Mouse (Mus musculus): ENCODE results near the gene Gm16253.

Gm16253 gene

DNA sequence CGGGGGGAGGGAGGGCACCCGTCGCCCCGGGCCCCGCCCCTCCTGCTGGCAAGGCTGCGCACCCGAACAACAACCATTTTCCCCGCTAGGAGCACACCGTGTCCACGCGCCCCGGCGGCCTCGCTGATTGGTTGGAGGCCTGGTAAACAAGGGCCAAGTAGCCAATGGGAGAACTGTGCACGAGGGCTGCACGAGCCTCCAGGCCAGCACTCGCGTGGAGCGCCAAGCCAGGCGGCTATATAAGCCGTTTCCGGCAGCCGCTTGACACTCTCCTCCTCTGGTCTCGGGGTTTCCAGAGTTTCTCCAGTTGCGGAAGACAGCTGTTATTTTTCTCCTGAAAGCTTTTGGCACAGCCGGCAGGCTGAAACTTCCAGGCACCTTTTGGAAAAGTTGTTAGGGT lies 19.1 kb upstream of the Gm16253 start, which contains the start of gene Txnip:
Gene Txnip, plus strand, starts transcription at position 264 of the 400 bp plus-strand sequence.
- peak; percentile 89 for DNase-seq (ENCODE audit: low spot score)

DNA sequence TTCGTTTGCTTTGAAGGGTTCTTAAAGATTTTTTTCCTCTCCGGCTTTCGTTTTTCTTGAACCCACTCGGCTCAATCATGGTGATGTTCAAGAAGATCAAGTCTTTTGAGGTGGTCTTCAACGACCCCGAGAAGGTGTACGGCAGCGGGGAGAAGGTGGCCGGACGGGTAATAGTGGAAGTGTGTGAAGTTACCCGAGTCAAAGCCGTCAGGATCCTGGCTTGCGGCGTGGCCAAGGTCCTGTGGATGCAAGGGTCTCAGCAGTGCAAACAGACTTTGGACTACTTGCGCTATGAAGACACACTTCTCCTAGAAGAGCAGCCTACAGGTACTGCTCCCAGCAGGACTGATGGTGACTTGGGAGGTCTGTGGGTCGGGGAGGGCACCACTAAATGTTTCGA lies 18.6 kb upstream of the Gm16253 start:
- DNase-seq (ENCODE audit: low spot score): no peak

DNA sequence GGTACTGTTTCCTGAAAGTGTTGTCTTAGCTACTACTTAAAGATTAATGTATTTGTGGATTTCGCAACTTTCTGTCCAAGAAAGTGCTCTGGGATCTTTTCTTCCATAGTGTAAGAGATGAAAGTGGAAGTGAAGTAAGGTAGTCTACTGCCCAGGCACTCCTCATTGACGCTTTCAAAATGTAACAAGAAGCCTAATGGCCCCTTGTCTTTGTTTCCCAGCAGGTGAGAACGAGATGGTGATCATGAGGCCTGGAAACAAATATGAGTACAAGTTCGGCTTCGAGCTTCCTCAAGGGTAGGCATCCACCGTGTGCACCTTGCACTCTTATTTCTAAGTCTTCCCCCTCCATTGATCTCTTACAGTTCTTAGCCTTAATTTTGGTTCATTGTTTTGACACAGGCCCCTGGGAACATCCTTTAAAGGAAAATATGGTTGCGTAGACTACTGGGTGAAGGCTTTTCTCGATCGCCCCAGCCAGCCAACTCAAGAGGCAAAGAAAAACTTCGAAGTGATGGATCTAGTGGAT lies 18.1 kb upstream of the Gm16253 start:
- DNase-seq (ENCODE audit: low spot score): no peak

DNA sequence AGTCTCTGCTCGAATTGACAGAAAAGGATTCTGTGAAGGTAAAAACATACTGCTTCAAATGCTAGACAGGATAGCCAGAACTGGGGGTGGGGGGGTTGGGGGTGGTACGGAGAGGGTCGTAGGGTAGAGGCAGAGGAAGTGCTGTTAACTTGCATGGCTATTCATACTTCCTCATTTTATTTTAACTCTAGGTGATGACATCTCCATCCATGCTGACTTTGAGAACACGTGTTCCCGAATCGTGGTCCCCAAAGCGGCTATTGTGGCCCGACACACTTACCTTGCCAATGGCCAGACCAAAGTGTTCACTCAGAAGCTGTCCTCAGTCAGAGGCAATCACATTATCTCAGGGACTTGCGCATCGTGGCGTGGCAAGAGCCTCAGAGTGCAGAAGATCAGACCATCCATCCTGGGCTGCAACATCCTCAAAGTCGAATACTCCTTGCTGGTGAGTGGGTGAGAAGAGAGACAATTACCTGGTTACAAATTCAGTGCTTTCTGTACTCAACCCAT lies 17.3 kb upstream of the Gm16253 start:
- no peak for DNase-seq (ENCODE audit: low spot score)

DNA sequence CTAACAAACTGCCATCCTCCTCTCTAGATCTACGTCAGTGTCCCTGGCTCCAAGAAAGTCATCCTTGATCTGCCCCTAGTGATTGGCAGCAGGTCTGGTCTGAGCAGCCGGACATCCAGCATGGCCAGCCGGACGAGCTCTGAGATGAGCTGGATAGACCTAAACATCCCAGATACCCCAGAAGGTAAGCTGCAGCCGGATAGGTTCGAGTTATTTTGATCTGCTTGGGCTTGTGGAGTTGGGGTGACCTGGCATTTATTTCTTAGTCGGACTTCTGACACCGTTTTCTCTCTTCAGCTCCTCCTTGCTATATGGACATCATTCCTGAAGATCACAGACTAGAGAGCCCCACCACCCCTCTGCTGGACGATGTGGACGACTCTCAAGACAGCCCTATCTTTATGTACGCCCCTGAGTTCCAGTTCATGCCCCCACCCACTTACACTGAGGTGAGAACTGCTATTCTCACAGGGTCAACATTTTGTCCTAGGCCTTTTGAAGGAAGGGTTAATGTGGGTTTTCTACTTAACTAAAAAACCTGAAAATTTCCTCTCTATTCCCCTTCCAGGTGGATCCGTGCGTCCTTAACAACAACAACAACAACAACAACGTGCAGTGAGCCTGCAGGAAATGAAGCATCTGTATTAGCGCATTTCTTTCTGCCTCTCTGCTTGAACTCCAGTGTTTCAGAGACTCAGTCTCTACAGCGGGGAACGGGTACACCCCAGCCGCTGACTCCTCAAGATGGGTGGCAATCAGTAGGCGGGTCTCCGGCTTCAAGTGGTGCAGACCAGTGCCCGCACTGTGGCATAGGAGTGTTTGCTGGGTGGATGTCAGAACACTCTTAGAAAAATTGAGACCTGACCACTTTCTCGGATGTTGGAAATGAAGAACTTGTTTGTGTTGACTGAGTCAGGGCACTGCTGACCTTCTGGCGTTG lies 16.6 kb upstream of the Gm16253 start:
- DNase-seq (ENCODE audit: low spot score): no peak

DNA sequence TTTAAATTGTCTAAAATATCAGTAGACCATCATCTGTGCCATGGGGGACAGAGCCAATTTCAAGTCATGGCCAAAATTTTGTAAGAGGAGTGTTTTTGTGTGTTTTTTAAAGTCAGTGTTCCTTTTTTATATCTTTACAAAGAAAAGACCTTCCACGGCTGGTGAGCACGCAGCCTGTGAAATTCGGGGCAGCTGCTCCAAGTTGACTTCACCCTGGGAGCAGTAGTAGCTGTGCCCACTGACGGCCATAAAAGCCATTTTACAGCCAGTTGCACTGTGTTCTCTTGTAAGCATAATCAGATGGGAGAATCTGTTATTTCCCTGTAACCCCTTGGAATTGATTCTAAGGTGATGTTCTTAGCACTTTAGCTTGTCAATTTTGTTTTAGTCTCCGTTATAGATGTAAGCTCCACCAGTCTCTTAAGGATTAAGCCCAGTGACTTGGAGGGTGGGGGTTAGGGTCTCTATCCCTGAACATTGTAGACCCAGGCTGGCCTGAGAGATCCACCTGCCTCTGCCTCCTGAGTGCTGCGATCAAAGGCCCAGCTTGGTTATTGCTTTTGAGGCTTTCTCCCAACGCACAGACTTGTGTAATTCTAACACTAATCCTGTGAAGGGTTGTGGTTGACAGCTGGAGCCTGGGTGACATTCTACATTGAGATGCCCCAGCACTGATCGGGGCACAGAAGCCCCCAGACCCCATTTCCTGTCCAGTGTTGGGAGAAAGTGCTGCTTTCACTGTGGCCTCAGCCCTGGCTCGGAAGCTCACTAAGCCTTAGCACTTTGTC lies 15.7 kb upstream of the Gm16253 start:
- DNase-seq (ENCODE audit: low spot score): no peak

DNA sequence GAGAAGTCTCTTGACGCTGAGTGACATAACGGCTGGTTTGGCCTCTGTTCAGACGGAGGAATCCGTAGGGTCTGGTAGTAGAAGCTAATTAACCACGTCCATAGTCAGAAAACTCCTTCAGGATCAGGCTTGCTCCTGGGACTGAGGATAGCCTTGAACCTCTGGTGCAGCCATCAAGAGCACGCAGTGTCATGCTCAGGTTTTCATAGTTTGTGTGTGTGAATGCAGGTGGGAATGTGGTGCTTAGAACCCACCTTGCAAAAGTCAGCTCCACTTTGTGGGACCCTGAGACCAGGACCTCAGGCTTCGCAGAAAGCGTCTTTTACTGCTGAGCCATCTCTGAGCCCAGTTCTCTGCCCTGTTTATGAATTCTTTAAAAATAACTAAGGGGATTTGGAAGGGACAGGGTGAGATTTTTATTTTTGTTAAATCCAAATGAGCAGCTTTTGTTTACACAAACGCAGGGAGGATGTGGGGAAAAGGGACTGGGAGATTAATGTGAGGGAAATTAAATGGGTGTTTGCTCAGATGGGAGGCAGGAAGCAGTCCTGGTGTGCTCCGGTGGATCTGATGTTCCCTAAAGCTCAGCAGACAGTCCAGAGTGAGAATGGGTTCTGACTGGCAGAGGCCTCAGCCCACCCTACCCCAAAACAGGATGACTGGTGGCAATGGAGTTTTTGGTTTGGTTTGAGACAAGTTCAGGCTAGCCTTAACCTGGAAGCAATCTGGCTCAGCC lies 14.7 kb upstream of the Gm16253 start:
- no peak for DNase-seq (ENCODE audit: low spot score)

DNA sequence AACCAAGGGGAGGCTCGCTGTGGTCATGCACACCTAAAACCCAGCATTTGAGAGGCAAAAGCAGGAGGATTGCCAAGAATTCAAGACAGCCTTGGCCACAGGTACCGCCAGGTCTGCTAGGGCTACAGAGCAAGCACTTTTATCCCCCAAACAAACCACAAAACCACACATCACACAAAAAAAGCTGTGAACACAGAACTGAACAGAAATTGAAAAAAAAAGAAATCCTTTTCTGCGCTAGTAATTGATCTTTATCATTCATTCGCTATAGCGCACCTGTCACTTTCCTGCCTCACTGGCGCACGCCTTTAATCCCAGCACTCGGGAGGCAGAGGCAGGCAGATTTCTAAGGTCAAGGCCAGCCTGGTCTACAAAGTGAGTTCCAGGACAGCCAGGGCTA lies 13.5 kb upstream of the Gm16253 start:
- DNase-seq (ENCODE audit: low spot score): no peak

DNA sequence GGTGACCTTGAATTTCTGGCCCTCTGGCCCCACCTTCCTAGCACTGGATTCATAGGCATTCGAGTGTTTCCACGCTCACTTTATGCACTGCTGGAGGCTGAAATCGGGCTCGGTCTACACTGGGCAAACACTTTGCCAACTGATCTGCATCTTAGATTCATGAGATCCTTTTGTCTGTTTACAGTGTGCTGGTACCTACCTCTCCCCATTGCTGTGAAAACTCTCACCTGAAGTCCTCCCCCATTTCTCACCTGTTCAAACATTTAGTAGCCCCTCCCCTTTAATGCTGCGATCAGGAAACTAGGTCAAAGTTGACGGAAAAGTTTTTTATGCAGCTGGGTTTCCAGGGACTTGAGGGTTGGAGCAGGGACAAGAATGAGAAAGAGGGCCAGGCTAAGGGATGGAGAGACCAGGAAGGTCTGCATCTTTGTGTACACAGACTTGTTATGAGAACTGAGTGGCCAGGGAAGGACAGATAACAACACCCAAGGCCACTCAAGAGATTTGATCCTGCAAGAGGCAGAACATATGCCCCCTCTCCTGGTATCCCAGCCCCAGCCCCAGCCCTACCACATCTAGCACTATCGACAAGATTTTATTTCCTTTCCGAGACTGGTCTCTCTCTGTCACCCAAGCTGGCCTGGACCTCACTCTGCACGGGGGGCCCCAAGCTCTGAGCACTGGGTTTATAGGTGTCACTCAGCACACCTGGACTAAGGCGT lies 12.7 kb upstream of the Gm16253 start:
- DNase-seq (ENCODE audit: low spot score): no peak

DNA sequence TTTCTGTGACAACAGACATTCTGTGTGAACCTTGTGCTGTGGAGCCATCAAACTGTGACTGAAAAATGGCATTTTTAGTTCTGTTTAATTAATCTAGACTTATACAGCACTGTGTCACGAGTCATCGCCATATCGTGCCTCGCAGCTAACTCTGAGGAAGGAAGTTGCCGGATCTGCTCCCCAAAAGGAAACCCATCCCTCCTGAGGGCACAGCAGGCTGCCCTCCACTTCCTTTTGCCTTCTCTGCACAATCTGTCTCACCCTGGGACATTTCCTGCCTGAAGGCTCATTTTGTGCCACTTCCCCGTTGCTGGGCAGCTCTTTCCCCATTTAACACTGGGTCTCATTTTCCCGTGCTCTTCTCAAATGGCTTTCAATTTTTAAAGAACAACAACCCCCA lies 12.2 kb upstream of the Gm16253 start:
- DNase-seq (ENCODE audit: low spot score): no peak

DNA sequence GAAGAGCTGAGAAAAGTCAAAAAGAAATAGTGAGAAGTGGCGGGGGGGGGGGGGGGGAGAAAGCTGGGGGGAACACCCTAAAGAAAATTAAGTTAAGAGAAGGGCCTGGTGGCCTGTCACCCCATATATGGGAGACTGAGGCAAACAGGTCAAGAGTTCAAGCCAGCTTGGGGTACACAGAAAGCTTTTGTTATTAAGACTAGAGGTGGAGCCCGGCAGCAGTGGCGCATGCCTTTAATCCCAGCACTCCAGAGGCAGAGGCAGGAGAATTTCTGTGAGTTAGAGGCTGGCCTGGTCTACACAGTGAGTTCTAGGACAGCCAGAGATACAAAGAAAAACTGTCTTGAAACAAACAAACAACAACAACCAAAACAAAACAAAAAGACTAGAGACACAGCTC lies 11.7 kb upstream of the Gm16253 start:
- DNase-seq (ENCODE audit: low spot score): no peak

DNA sequence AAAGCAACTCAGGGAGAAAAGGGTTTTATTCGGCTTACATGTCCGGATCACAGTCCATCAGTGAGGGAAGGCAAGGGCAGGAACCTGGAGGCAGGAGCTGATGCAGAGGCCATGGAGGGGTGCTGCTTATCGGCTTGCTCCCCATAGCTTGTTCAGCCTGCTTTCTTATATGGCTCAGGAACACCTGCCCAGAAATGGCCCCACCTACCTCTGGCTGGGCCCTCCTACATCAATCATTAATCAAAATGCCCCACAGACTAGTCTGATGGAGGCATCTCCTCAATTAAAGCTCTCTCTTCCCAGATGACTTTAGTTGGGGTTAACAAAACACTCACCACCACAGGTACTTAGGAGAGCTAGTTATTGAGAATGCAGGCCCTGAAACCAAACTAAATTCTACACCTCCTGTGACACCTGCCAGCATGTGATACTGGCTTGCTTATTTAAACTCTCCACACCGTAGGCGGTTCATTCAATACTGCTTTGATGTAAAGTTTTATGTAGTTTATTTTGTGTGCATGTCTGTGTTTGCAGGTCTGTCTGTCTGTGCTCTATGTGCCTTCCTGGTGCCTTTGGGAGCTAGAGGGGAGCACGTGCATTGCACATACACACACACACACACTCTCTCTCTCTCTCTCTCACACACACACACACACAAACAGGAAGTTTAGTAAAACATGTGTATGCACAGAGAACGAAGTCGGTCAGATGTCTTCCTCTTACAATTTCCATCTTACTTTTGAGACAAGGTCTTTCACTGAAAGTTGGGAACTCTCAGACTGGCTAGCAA lies 9.9 kb upstream of the Gm16253 start:
- DNase-seq (ENCODE audit: low spot score): no peak

DNA sequence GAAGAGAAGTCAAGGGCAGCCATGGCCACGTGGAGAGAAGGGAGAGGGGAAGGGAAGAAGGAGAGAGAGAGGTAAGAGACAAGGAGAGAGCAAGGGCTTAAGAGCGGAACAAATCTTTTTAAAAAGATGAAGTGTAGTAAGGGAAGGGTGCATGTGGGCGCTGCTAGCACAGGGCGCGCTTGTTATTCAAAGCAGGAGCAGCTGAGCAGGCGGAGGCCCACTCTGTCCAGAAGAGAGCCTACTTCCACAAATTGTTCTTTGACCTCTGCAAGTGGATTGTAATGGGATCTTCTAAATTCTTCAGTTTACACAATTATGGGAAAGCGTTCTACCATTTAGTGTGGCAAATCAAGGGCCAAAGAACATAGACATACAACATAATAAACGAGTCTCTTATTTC lies 8.2 kb upstream of the Gm16253 start:
- DNase-seq (ENCODE audit: low spot score): no peak

DNA sequence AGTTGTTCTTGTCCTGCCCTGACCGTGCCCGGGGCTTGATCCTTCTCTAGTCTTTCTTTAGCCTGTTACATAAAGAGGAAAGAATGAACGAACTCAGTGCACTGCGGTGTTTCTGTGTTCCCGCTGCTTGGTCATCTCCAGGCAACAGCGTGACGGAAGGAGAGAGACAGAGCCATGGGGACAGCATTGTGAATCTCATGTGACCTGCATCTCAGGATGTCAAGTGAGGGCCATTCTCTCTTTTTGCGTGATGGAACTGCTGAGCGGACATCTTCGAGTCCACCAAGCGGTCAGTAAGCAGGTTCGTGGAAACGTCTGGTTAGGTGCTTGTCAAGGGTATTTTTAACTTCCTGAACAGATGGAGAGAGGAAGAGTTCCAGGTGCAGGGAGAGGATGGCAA lies 7.3 kb upstream of the Gm16253 start:
- no peak for DNase-seq (ENCODE audit: low spot score)

DNA sequence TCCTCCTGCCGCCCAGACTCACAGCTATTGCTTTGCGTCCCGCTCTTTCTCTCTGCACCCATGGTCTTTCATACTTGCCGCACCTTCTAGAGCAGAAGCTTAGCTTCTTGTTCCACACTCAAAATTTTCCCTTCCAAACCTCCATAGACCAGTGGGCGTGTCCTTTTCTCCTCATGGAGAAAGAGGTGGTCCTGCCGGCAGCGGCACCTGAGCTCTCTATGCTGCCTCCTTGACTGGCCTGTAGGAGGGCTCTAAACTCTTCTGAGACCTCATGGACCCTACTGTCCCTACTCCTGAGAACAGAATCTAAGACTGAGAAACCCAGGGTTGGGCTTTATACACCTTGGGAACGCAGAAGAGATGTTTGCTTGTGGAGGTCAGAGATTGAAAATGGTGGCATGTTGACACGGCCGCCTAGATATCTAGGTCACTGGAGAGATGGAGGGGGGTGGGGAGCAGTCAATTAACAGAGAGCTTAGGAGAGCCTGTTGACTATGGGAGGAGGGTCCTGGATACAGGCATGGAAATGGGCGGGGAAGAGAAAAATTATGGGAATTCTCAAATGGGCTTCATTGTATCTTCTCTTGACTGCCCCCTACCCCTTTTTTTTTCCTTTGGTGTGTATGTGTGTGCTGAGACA lies 6.7 kb upstream of the Gm16253 start:
- no peak for DNase-seq (ENCODE audit: low spot score)

DNA sequence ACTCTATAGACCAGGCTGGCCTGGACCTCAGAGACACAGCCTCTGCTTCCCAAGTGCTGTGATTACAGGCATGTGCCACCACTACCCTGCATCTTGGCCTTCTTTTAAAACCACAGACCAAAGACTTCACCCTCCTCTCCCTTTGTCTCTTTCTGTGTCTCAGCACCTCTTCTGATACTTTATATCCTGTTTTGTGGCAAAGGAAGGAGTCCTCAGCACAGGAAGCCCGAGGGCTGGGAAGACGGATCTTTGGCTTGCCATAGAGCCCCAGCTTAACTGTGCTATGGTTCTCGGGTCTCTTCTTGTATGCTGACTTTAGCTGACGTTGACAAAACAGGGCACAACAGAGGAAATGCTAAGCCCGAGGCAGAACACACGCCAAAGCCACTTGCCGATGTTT lies 6.1 kb upstream of the Gm16253 start:
- no peak for DNase-seq (ENCODE audit: low spot score)

DNA sequence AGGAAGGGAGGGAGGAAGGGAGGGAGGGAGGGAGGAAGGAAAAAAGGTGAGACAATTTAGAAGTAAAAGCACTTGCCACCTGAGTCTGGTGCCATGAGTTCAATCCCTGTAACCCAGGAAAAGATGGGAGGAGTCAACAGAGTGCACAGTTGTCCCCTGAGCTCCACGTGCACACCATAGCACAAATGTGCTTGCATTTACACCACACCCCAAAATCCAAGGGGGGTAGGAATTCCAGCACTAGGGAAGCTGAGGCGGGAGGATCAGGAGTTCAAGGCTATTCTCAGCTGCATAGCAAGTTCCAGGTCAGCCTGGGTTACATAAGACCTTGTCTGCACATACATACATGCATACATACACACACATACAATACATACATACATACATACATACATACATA lies 5.4 kb upstream of the Gm16253 start:
- no peak for DNase-seq (ENCODE audit: low spot score)

DNA sequence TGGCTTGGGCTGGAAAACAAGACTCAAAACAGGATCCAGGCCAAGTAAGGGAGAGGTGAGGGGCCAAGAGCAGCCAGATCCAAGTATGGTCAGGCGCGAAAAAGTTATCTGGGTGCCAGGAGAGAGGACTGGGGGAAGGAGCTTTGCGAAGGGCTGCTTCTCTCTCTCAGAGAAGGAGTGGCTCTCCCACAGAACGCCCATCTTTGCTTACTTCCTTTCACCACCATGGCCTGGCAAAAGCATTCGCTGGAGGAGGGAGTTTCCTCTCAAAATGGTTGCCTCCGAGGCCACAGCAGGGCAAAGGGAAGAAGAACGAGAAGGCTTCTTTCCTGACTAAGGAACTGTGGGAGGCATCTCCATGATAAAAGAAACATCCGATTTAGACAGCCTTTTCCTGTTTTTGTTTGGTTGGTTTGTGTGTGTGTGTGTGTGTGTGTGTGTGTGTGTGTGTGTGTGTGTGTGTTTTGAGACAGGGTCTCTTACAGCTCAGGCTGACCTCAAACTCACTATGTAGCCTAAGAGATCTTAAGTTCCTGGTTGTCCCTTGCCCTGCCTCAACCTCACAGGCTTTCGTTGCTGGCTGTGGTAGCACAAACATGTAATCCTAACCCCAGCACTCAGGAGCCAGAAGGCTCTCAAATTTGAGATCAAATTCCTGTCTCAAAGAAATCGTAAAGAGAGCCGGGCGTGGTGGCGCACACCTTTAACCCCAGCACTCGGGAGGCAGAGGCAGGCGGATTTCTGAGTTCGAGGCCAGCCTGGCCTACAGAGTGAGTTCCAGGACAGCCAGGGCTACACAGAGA lies 4.7 kb upstream of the Gm16253 start:
- no peak for DNase-seq (ENCODE audit: low spot score)

All from layer of hippocampus, adult 9-10 months (tissue).